Mouse (Mus musculus): ENCODE measurements at regions not wholly inside any gene's neighbourhood (a gene's known extent, or its start where the extent isn't known, plus 50 kb on each side); places are given as distances from the start of the nearest gene placed in this dataset.

GRCm38 (mm10) chr4:55443489-55443888 lies 88.8 kb downstream of the Klf4 start:
- CTCF ChIA-PET = interaction anchor here (1.2 kb wide), 1 partner anchor 9 kb away, joined by 3 read pairs; no protein-coding TSS in a partner anchor
- in situ Hi-C loops (cut with MboI; ENCODE audit: low pct_unique_long_range_greater_than_20kb) = no loop called here
- POLR2A ChIA-PET = no interaction called here
- no peak for DNase-seq (ENCODE audit: low read depth, low spot score)
- no peaks in the 10 kb centered on the region for H3K27me3 ChIP-seq
- no peak for TF ChIP-seq CTCF (IDR thresholded peaks at IDR 0.05)
- ATAC-seq = no peak

- ATAC-seq (no peak), DNase-seq (ENCODE audit: low read depth, low spot score) (no peak)
- in situ Hi-C loops (cut with MboI; ENCODE audit: low pct_unique_long_range_greater_than_20kb) = no loop called here
- no peak for TF ChIP-seq CTCF (IDR thresholded peaks at IDR 0.05)
- CTCF ChIA-PET = no interaction called here
- POLR2A ChIA-PET = no interaction called here
- no peaks in the 10 kb centered on the region for H3K27me3 ChIP-seq
These were observed 90.2 kb downstream of the Klf4 start for GRCm38 (mm10) chr4:55442098-55442497.

Data from Patski (cell line).